Mouse (Mus musculus) stomach, postnatal 0 days (tissue): ENCODE results near the gene Coro2b. TPM values are rescaled to one million over a fixed set of nuclear protein-coding genes. Genes with fewer than 3 reads are reported as not detected.

Experiments used
- ATAC-seq: fragments of 200-750 bp; cut with Nextera tagmentation; 2 replicates; pipeline ENCODE4 v1.8.0; 2017; ENCODE audit not compliant: low FRiP score, low TSS enrichment
- DNase-seq: peaks from one replicate; pipeline ENCODE4 v3.0.0-alpha.2; 2016; ENCODE audit warnings: low spot score
- H3K27ac ChIP-seq: fragments of 300-500 bp; sonication (generic); replicated peaks from 2 replicates; pipeline ENCODE4 v1.5.1; 2014; ENCODE audit warnings: mild to moderate bottlenecking, control low read depth
- H3K27me3 ChIP-seq: fragments of 300-500 bp; sonication (generic); 2 replicates; pipeline ENCODE4 v1.6.1; 2014; ENCODE audit warnings: low read length; ENCODE audit not compliant: control insufficient read depth, insufficient read depth
- H3K36me3 ChIP-seq: fragments of 300-500 bp; sonication (generic); 2 replicates; pipeline ENCODE4 v1.6.1; 2014; ENCODE audit warnings: low read length, mixed read lengths; ENCODE audit not compliant: control insufficient read depth, insufficient read depth
- H3K4me1 ChIP-seq: fragments of 300-500 bp; sonication (generic); replicated peaks from 2 replicates; pipeline ENCODE4 v1.6.1; 2014; ENCODE audit warnings: antibody characterized with exemption; ENCODE audit not compliant: control insufficient read depth, insufficient read depth
- H3K4me2 ChIP-seq: fragments of 300-500 bp; sonication (generic); replicated peaks from 2 replicates; pipeline ENCODE4 v1.6.1; 2014; ENCODE audit warnings: low read depth, mild to moderate bottlenecking, control low read depth, moderate library complexity
- H3K4me3 ChIP-seq: fragments of 300-500 bp; sonication (generic); 2 replicates; pipeline ENCODE4 v1.5.1; 2014; ENCODE audit warnings: low read depth, low read length, control low read depth
- H3K9ac ChIP-seq: fragments of 300-500 bp; sonication (generic); 2 replicates; pipeline ENCODE4 v1.6.1; 2014; ENCODE audit warnings: mild to moderate bottlenecking, low read length, control low read depth, mixed read lengths
- H3K9me3 ChIP-seq: fragments of 300-500 bp; sonication (generic); 2 replicates; pipeline ENCODE4 v1.6.1; 2016; ENCODE audit warnings: low read length; ENCODE audit not compliant: control insufficient read depth
- CTCF ChIP-seq: IDR thresholded peaks from 2 replicates; pipeline ENCODE4 v1.5.1; 2016; ENCODE audit warnings: antibody characterized with exemption, low read depth, mild to moderate bottlenecking, moderate library complexity
- EP300 ChIP-seq: optimal IDR thresholded peaks from 2 replicates; pipeline ENCODE3; 2016; ENCODE audit warnings: antibody characterized with exemption
- WGBS: fragments of 180-500 bp; shearing (Covaris S2); extraction: QIAGEN DNeasy Blood & Tissue Kit; methylation state at CpG from one replicate; pipeline ENCODE4 v1.1.7; 2014; 5-methylcytosine and 5-hydroxymethylcytosine counted together
- polyA plus RNA-seq: library from polyadenylated mRNA; unstranded; fragments of >200 nt; fragmentation: Nextera tagmentation; extraction: Ambion mirVana; gene quantifications from 2 replicates; pipeline ENCODE4 v1.2.1, GENCODE M21; 2015

Gene Coro2b
- polyA plus RNA-seq, 1 experiment from 2014 or later: 4.9 TPM

- Histone ChIP-seq H3K27ac (no peak overlapping the region), H3K4me3 (no peak overlapping the region)
- peak; percentile 82 for ATAC-seq
These were observed 7.0 kb upstream of the Coro2b start for GRCm38 (mm10) chr9:62543878-62544277.

GRCm38 (mm10) chr9:62541606-62542005 lies 4.8 kb upstream of the Coro2b start:
- TF ChIP-seq EP300 (no peak), CTCF (no peak)
- DNase-seq: no peak
- H3K9me3 ChIP-seq: no peaks in the 10 kb centered on the region
- H3K4me3 ChIP-seq: no peak overlapping the region
- no peaks in the 10 kb centered on the region for H3K36me3 ChIP-seq
- no peak overlapping the region for H3K9ac ChIP-seq
- H3K27me3 ChIP-seq: no peaks in the 10 kb centered on the region
- no peak overlapping the region for H3K27ac ChIP-seq
- 64% methylated on average over 10 of the region's 10 CpGs for WGBS
- no peak for ATAC-seq
- H3K4me2 ChIP-seq: no peak overlapping the region
- no peaks in the 10 kb centered on the region for H3K4me1 ChIP-seq

More at GRCm38 (mm10) chr9:62543878-62544277, 7.0 kb upstream of the Coro2b start:
- Histone ChIP-seq H3K36me3 (no peaks in the 10 kb centered on the region), H3K27me3 (no peaks in the 10 kb centered on the region), H3K4me2 (no peak overlapping the region), H3K4me1 (no peaks in the 10 kb centered on the region), H3K9me3 (no peaks in the 10 kb centered on the region), H3K9ac (no peak overlapping the region)
- WGBS: 54% methylated on average over 4 of the region's 4 CpGs
- TF ChIP-seq CTCF: no peak
- no peak for TF ChIP-seq EP300
- DNase-seq: peak; percentile 71

GRCm38 (mm10) chr9:62541182-62541581 lies 4.3 kb upstream of the Coro2b start:
- ATAC-seq (no peak), DNase-seq (peak; percentile 45)
- 45% methylated on average over 8 of the region's 8 CpGs for WGBS

GRCm38 (mm10) chr9:62540736-62541135 lies 3.9 kb upstream of the Coro2b start:
- Histone ChIP-seq H3K27ac (0 out of 2 replicates have a peak overlapping the region, but pooled peaks have one; percentile 18), H3K9ac (no peak overlapping the region), H3K4me2 (no peak overlapping the region), H3K4me1 (peaks cover 6% of the 10 kb centered on the region; the same call in 1 of the 2 replicates), H3K36me3 (no peaks in the 10 kb centered on the region), H3K4me3 (no peak overlapping the region), H3K27me3 (no peaks in the 10 kb centered on the region), H3K9me3 (no peaks in the 10 kb centered on the region)
- DNase-seq: no peak
- WGBS: 56% methylated on average over 10 of the region's 10 CpGs
- ATAC-seq: no peak
- TF ChIP-seq CTCF (no peak), EP300 (no peak)

More at GRCm38 (mm10) chr9:62541182-62541581, 4.3 kb upstream of the Coro2b start:
- 0 out of 2 replicates have a peak overlapping the region, but pooled peaks have one; percentile 18 for H3K27ac ChIP-seq
- no peaks in the 10 kb centered on the region for H3K27me3 ChIP-seq
- TF ChIP-seq CTCF: no peak
- no peak for TF ChIP-seq EP300
- H3K36me3 ChIP-seq: no peaks in the 10 kb centered on the region
- H3K4me1 ChIP-seq: peaks cover 3% of the 10 kb centered on the region; the same call in 1 of the 2 replicates
- H3K9ac ChIP-seq: no peak overlapping the region
- no peaks in the 10 kb centered on the region for H3K9me3 ChIP-seq
- H3K4me3 ChIP-seq: no peak overlapping the region
- no peak overlapping the region for H3K4me2 ChIP-seq

DNA sequence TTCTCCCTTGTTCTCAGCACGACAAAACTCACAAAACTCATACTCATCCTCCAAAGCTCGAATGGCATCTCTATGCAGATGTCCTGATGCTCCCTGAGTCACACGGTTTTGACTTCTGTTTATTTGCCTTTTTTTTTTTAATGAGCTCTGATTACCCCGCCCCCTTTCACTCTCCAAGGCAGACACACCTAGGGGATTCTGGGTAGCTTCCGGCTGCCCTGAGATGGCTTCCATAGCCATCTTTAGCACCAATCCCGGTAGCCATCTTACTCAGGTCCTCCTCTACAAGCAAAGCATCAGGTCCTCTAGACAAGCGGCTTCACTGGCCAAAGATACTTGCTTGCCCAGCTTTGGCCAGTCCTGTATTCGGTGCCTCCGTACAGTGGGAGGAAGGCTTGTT lies 3.3 kb upstream of the Coro2b start:
- Histone ChIP-seq H3K9me3 (no peaks in the 10 kb centered on the region), H3K4me1 (peaks cover 6% of the 10 kb centered on the region; the same call in 1 of the 2 replicates), H3K9ac (no peak overlapping the region), H3K27ac (no peak overlapping the region), H3K36me3 (no peaks in the 10 kb centered on the region), H3K27me3 (no peaks in the 10 kb centered on the region), H3K4me3 (no peak overlapping the region), H3K4me2 (no peak overlapping the region)
- TF ChIP-seq CTCF (no peak), EP300 (no peak)
- DNase-seq (no peak), ATAC-seq (no peak)
- WGBS: 85% methylated on average over 9 of the region's 9 CpGs

GRCm38 (mm10) chr9:62539251-62539711 lies 2.4 kb upstream of the Coro2b start:
- Histone ChIP-seq H3K9me3 (no peaks in the 10 kb centered on the region), H3K27ac (no peak overlapping the region), H3K4me1 (peaks cover 6% of the 10 kb centered on the region; the same call in 1 of the 2 replicates), H3K4me3 (no peak overlapping the region), H3K4me2 (no peak overlapping the region), H3K27me3 (no peaks in the 10 kb centered on the region), H3K36me3 (no peaks in the 10 kb centered on the region), H3K9ac (no peak overlapping the region)
- TF ChIP-seq CTCF (0 out of 2 replicates have a peak, but pooled peaks have one; percentile 10), EP300 (no peak)
- ATAC-seq (no peak), DNase-seq (no peak)
- WGBS: 85% methylated on average over 9 of the region's 9 CpGs
